Mouse (Mus musculus) megakaryocyte, embryonic 14.5 days (primary cell): ENCODE measurements around the gene Arntl. TPM values are rescaled to one million over a fixed set of nuclear protein-coding genes. Genes with fewer than 3 reads are reported as not detected.
A peak's percentile ranks its signal among the peaks of the same experiment; 100 is the strongest.

Source experiments
- H3K27me3 ChIP-seq: replicated peaks from 2 replicates; pipeline ENCODE3; 2012; ENCODE audit warnings: inconsistent platforms
- H3K36me3 ChIP-seq: replicated peaks from 2 replicates; pipeline ENCODE3; 2012; ENCODE audit warnings: low read length, inconsistent platforms, mixed read lengths
- H3K4me1 ChIP-seq: 2 replicates; pipeline ENCODE4 v1.6.1; 2012; ENCODE audit warnings: inconsistent platforms
- H3K4me3 ChIP-seq: replicated peaks from 2 replicates; pipeline ENCODE3; 2012; ENCODE audit warnings: moderate library complexity, mild to moderate bottlenecking, inconsistent platforms
- H3K9me3 ChIP-seq: 2 replicates; pipeline ENCODE4 v1.6.1; 2012; ENCODE audit warnings: inconsistent platforms
- FLI1 ChIP-seq: IDR thresholded peaks from 2 replicates; pipeline ENCODE4 v1.6.1; 2012; ENCODE audit warnings: low read length, inconsistent platforms, mixed read lengths
- GATA1 ChIP-seq: IDR thresholded peaks from 3 replicates; pipeline ENCODE4 v1.6.1; 2012; ENCODE audit warnings: mixed read lengths, low read length, inconsistent platforms, borderline replicate concordance
- polyA plus RNA-seq: library from polyadenylated mRNA; stranded (reverse); fragments of >175 nt; gene quantifications from 2 replicates; pipeline ENCODE4 v1.2.3, GENCODE M21; 2012; ENCODE audit warnings: low replicate concordance; ENCODE audit not compliant: insufficient read depth

Gene Arntl
- polyA plus RNA-seq, 1 experiment = 0.13 TPM

DNA sequence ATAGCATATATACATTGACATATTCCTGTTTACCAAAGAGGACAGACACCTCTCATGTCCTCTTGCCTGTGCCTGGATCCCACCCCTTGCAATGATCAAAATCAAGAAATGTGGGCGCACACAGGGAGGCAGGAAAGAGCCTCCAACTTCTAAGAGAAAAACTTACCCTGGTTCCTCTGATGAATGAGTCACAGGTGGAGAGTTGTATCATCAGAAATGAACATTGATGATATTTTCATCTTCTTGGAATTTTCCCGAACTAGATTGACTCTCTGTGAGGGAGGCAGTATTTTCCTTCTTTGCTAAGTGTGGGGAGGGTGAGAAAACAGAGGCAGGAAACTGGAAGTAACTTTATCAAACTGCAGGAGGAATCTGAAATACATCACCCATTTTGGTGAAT is 78.1 kb downstream of the Arntl start:
- peaks cover 15% of the 10 kb centered on the region for H3K27me3 ChIP-seq
- H3K4me3 ChIP-seq = no peak overlapping the region
- H3K9me3 ChIP-seq = no peaks in the 10 kb centered on the region
- H3K36me3 ChIP-seq = no peaks in the 10 kb centered on the region
- peaks cover 4% of the 10 kb centered on the region; the same call in 1 of the 2 replicates for H3K4me1 ChIP-seq
- no peak for TF ChIP-seq FLI1
- no peak for TF ChIP-seq GATA1

DNA sequence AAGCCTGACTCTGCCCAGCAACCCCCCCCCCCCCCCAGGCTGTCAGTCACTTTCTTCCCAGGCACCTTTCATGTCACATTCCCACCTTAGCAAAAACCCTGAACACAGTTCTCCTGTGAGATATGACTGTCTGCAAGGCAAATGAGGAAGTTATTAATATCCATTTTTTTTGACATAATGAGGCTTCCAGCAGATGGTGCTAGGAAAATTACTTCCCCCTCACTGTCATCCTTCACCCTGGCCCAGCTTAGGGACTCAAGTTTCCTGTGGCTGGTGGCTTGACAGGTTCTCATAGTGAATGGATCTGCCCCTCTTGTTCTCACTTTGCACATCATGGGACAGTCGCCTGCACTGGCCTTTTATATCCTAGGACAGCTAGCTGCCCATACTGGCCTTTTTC is 81.9 kb downstream of the Arntl start:
- no peak for TF ChIP-seq GATA1
- TF ChIP-seq FLI1 = no peak
- H3K36me3 ChIP-seq = no peaks in the 10 kb centered on the region
- H3K4me1 ChIP-seq = peaks cover 9% of the 10 kb centered on the region
- peaks cover 28% of the 10 kb centered on the region for H3K27me3 ChIP-seq
- H3K9me3 ChIP-seq = no peaks in the 10 kb centered on the region
- H3K4me3 ChIP-seq = no peak overlapping the region

DNA sequence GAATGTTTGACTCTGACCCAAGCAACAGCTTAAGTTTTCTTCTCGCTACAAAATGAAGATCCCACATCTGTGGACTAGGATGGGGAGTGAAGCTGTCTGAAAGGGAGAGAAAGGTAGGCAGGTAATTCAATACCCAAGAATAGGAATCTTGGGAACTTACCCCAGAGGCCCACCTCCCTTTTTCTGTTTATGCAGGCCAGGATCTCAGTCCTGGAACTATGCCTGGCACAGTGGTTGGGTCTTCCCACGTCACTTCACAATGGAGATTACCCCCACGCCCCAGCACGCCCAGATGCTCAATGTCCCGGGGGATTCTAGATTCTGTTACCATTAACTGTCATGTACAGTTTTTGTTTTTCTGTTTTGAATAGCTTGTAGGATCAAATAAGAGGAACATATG is 84.5 kb downstream of the Arntl start:
- H3K27me3 ChIP-seq = peaks cover 41% of the 10 kb centered on the region
- TF ChIP-seq GATA1 = no peak
- no peak for TF ChIP-seq FLI1
- no peak overlapping the region for H3K4me3 ChIP-seq
- H3K36me3 ChIP-seq = no peaks in the 10 kb centered on the region
- peaks cover 25% of the 10 kb centered on the region for H3K4me1 ChIP-seq
- no peaks in the 10 kb centered on the region for H3K9me3 ChIP-seq

DNA sequence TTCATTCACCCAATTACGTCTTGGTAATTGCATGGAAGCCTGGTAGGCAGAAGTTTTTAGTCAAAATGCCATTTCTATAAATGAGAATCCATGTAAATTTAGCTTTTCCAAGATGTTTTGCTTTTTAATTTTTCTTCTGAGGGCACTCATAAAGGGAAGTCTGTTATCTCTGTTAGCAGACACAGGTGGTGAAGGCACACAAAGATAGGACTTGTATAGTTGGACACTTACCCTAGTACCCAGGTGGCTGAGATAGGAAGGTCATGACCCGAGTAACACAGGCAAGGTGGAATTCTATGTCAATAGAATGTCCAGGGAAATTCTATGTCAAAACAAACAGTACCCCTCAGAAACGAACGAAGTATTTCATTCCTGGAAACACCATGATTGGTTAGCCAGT is 84.9 kb downstream of the Arntl start:
- TF ChIP-seq FLI1 (no peak), GATA1 (no peak)

DNA sequence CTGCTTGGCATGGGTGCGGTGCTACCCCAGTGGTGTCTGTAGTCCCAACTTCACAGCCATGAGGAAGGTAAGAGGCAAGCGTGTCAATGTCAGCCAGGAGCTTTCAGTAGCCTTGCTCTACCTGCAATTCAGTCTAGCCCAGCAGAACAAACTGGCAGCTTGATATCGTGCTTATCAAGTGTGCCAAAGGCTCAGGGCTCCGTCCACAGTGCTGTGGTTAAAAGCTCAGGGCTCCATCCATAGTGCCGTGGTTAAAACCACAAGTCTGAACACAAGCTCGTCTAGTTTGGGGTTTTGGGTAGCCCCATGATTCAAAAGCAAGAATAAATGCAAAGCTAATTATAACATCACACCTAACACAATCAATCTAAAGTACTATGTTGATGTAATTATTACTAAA is 87.3 kb downstream of the Arntl start:
- H3K27me3 ChIP-seq = peaks cover 52% of the 10 kb centered on the region
- TF ChIP-seq FLI1 (no peak), GATA1 (no peak)
- peak overlapping the region; percentile 48 for H3K4me3 ChIP-seq
- no peaks in the 10 kb centered on the region for H3K9me3 ChIP-seq
- H3K36me3 ChIP-seq = peaks cover 3% of the 10 kb centered on the region
- peaks cover 21% of the 10 kb centered on the region for H3K4me1 ChIP-seq

More for the DNA sequence above, 84.9 kb downstream of the Arntl start:
- H3K27me3 ChIP-seq = peaks cover 46% of the 10 kb centered on the region
- no peaks in the 10 kb centered on the region for H3K36me3 ChIP-seq
- no peak overlapping the region for H3K4me3 ChIP-seq
- peaks cover 23% of the 10 kb centered on the region for H3K4me1 ChIP-seq
- H3K9me3 ChIP-seq = no peaks in the 10 kb centered on the region

DNA sequence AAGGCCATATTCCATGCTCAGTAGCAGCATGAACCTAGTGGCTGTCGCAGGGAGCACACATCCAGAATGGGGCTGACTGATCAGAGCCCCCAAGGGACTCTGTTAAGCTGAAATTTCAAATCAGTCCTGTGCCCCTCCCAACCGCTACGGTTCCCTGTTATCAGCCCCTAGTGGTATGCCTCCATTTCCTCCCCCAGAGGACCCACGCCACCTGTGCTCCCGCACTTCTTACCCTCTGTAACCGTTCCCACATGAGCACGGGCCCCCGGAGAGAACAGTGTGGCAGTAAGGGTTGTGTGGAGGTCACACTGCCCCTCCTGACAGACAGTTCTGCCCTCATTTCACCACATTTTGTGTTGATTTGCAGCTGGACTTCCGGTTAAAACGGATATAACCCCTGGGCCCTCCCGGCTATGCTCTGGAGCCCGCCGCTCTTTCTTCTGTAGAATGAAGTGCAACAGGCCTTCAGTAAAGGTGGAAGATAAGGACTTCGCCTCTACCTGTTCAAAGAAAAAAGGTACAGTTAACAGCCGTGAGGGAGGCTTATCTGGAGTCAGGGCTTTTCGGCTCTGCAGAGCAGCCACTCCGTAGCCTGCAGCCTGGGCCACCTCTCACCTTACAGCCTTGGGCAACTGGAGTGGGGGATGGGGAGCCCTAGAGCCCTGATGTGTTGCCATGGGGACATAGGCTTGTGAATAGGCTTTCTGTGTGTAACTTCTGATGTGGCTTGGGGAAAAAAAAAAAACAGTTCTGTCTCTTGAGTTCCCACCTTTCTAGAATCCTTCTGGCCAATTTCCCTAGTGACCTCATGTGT is 88.0 kb downstream of the Arntl start:
- peak overlapping the region; percentile 89 for H3K4me3 ChIP-seq
- H3K9me3 ChIP-seq = no peaks in the 10 kb centered on the region
- TF ChIP-seq FLI1 (no peak), GATA1 (no peak)
- H3K27me3 ChIP-seq = peaks cover 51% of the 10 kb centered on the region
- H3K4me1 ChIP-seq = peaks cover 21% of the 10 kb centered on the region
- H3K36me3 ChIP-seq = peaks cover 3% of the 10 kb centered on the region

DNA sequence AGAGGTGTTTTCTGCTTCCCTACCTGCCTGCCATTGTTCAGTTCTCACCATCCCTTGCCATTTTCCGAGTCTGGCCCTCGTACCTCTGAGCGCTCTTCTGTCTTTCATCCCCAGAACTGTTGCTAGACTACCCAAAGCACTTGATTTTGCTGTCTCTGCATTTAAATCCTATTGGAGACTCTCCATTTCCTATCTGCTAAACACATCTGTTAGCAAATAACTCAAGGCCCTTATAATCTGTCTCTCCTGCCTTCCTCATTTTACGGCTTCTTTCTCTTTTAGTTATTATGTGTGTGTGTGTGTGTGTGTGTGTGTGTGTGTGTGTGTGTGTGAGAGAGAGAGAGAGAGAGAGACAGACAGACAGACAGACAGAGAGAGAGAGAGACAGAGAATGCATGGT is 90.5 kb downstream of the Arntl start:
- Histone ChIP-seq H3K4me1 (peaks cover 21% of the 10 kb centered on the region), H3K36me3 (peaks cover 3% of the 10 kb centered on the region), H3K9me3 (no peaks in the 10 kb centered on the region), H3K4me3 (no peak overlapping the region), H3K27me3 (peaks cover 45% of the 10 kb centered on the region)
- TF ChIP-seq FLI1 (no peak), GATA1 (no peak)

DNA sequence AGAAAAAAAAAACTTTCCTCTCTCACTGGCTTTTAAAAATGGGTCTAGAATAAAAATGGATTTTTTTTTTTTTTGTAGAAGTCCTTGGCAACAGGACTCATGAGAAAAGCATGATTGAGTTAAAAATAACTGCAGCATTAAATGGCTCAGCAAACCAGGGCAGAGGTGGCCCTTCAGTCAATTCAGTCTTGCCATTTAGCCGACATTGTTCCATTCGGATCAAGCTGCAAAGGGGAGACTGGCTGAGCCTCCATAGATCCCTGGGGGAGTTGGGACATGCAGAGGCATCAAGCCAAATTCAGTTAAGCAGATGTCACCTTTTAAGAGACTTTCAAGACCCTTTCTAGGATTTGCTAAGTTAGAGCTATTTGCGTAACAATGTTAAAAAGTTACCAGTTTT is 102.9 kb downstream of the Arntl start:
- no peaks in the 10 kb centered on the region for H3K9me3 ChIP-seq

DNA sequence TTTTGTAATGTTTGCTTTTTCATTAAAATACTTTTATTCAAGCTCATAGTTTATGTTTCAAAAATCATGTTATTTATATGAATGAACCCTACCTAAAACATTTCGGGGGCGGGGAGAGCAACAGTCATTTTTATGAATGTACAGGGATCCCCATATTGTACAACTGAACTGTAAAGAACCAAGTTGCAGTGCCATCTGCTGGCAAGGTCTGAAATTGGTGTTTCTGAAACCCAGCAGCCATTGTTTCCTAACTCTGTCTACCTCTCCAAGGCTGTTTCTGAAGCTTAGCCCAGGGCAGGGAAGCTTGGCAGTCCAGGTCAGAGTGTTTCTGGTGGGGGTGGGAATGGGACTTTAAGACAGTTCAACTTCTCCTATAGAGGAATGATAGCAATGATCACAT is 104.5 kb downstream of the Arntl start:
- Histone ChIP-seq H3K36me3 (peaks cover 13% of the 10 kb centered on the region), H3K27me3 (no peaks in the 10 kb centered on the region), H3K4me3 (no peak overlapping the region), H3K9me3 (no peaks in the 10 kb centered on the region), H3K4me1 (no peaks in the 10 kb centered on the region)
- no peak for TF ChIP-seq FLI1
- TF ChIP-seq GATA1 = no peak

More for the DNA sequence above, 102.9 kb downstream of the Arntl start:
- Histone ChIP-seq H3K36me3 (peaks cover 3% of the 10 kb centered on the region), H3K4me3 (no peak overlapping the region), H3K4me1 (no peaks in the 10 kb centered on the region), H3K27me3 (peaks cover 8% of the 10 kb centered on the region)
- TF ChIP-seq GATA1 (no peak), FLI1 (no peak)

DNA sequence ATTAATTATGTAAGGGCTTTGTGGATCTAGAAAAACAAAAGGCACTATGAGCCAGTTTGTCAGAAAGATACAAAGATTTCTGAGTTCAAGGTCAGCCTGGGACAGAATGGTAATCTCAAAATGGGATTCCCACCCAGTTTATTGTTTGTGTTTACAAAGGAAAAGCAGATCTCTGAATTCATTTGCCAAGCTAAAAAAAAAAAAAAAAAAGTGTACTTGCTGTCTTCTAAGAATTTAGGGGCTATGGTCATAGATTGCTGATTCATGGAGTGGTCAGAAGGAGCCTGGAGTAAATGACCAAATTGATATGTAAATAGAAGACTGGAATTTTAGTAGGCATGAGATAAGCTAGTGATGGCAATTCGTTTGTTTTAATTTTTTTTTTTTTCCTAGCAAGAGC is 112.9 kb downstream of the Arntl start:
- Histone ChIP-seq H3K4me1 (no peaks in the 10 kb centered on the region), H3K9me3 (no peaks in the 10 kb centered on the region), H3K36me3 (peaks cover 42% of the 10 kb centered on the region), H3K27me3 (no peaks in the 10 kb centered on the region), H3K4me3 (no peak overlapping the region)
- TF ChIP-seq FLI1 (no peak), GATA1 (no peak)

DNA sequence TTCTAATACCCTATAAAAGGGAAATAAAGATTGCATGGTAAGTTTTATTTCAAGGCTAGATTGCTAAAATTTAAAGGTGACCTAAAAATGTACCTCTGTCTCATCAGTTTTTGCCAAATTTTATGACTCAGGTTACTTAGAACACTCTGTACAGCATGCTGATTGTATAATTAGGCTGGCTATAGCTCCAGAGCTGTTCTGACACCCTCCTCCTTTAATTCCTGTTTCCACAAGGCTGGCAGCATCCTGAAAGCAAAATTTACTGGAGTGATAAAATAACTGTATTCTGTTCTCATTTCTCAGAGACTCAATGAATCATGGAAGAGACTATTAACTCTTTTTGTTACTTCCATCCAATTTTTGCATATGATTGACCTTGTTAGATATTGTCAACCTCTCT is 126.8 kb downstream of the Arntl start:
- Histone ChIP-seq H3K4me1 (no peaks in the 10 kb centered on the region), H3K4me3 (no peak overlapping the region), H3K36me3 (peaks cover 6% of the 10 kb centered on the region), H3K27me3 (no peaks in the 10 kb centered on the region), H3K9me3 (no peaks in the 10 kb centered on the region)
- no peak for TF ChIP-seq GATA1
- no peak for TF ChIP-seq FLI1
